Mouse (Mus musculus) lung, adult 2 months (tissue): ENCODE results near the gene Zc3h4.

ENCODE experiments used
- CTCF ChIP-seq: fragments of 200-500 bp; IDR thresholded peaks from 2 replicates; pipeline ENCODE4 v1.5.1; 2011; ENCODE audit warnings: mild to moderate bottlenecking, low read length, control low read depth; ENCODE audit not compliant: insufficient read depth
- POLR2A ChIP-seq: fragments of 200-500 bp; IDR thresholded peaks from 2 replicates; pipeline ENCODE4 v1.6.1; 2011; ENCODE audit warnings: low read depth, mild to moderate bottlenecking, control low read depth, low read length, borderline replicate concordance; ENCODE audit errors: extremely low read depth

DNA sequence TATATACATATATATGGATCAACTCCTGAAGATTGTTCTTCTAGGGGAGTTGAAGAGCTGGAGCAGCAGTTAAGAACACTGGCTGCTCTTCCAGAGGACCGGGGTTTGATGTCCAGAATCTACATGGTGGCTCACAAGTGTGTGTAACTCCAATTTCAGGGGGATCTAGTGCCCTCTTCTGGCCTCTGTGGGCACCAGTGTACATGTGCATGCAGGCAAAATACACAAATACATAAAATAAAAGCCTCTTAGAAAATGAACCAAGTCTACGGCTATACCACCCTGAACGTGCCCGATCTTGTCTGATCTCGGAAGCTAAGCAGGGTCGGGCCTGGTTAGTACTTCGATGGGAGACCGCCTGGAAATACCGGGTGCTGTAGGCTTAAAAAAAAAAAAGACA, 70.8 kb downstream of the Zc3h4 start:
- TF ChIP-seq CTCF (peak; percentile 37; the same call in 1 of the 2 replicates), POLR2A (no peak)
